Mouse (Mus musculus) megakaryocyte-erythroid progenitor cell, adult 5-6 weeks (primary cell): ENCODE measurements at regions not wholly inside any gene's neighbourhood (a gene's known extent, or its start where the extent isn't known, plus 50 kb on each side); places are given as distances from the start of the nearest gene placed in this dataset.

Experiments used
- ATAC-seq: replicated peaks from 2 replicates; pipeline ENCODE4 v1.8.0; 2016; ENCODE audit warnings: mild to moderate bottlenecking, inconsistent platforms; ENCODE audit not compliant: severe bottlenecking, poor library complexity, low FRiP score, low TSS enrichment

DNA sequence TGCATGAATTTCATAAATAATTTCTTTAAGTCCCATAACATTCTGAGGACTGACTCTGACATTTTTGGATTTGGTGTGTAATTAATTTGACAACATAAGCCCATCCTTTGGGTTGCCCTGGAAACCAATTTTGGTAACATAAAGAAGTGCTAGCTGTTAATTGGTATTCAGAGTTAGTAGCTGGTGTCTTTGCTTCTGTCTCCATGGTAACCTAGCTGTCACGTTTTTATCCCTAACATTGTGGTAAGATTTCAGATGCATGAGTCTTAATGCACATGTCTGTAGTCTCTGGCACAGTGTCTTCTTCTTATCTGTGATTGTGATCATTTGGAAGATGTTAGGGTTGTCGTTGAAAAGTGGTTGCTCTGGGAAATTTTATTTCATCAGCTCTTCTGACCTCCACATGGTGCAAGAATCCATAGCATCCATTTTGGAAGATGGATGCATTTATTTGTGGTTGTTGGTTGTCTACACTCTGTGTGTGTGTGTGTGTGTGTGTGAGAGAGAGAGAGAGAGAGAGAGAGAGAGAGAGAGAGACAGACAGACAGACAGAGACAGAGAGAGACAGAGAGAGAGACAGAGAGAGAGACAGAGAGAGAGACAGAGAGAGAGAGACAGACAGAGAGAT lies 255.1 kb downstream of the Plk2 start:
- ATAC-seq = no peak

DNA sequence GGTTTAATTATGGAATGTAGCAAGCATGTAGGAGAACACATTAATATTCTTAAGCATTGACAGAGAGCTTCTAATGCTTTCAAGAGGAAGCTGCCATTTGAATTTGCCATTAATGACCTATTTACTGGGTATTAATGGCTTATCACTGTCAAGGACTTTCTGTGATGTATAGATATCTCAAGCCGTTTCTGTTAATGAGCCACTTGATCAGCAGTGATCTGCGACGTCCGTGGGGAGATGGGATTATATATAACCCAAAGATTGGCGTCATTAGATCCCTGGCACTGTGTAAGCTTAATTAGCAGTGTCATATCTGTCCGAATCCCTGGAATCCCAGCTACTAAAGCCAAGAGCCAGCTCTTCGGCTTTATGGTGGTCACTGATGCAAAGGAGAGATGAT lies 257.4 kb downstream of the Plk2 start:
- no peak for ATAC-seq

DNA sequence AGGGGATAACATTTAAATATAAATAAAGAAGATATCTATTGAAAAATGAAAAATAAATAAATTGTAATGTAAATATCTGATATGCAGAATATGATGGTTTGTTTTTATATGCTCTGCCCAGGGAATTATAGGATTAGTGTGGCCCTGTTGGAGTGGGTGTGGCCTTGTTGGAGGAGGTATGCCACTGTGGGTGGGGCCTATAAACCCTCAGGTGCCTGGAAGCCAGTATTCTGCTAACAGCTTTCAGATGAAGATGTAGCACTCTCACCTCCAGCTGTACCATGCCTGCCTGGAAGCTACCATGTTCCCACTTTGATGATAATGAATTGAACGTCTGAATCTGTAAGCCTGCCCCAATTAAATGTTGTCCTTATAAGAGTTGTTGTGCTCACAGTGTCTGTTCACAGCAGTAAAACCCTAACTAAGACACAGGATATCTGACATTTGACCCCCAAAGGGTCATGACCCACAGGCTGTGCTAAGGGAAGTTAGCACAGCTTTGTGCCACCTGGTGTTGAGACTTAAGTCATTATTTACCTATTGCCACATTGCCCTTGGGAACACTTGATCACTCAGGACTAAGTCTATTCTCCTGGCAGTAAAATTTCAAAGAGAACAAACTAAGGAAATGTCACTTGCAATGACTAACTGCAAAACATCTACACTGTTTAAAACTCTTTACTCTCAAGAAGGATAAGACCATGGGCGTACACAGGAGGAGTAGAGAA lies 270.4 kb downstream of the Plk2 start:
- ATAC-seq = no peak

DNA sequence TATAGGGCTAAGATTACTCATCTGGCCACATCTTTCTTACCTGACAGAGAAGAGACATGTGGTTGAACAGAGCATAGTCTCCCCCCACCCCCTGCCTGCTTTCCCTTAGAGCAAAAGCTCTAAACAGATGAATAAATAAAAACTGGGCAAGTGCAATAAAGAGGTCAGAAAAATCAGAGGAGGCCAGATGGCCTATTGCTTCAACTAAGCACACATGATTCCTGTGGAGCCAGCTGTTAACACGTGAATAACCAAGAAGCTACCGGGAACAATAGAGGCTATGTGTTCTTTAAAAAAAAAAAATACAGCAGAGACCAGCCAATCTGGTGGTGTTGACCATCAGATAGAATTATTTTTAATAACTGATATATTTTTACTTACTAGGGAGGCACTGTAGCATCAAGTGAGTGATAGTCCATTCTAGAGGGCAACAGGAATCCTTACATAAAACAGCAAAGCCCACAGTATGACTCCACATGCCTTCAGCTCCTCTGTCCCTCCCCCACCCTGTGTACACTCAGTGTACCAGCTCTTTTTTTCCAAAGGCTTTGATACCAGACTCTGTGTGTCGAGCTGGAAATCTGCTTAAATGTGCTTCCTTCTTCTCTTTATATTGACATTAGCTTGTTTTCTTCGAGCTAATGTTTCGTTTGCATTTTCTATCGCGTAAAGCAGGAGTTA lies 272.6 kb downstream of the Plk2 start:
- no peak for ATAC-seq

DNA sequence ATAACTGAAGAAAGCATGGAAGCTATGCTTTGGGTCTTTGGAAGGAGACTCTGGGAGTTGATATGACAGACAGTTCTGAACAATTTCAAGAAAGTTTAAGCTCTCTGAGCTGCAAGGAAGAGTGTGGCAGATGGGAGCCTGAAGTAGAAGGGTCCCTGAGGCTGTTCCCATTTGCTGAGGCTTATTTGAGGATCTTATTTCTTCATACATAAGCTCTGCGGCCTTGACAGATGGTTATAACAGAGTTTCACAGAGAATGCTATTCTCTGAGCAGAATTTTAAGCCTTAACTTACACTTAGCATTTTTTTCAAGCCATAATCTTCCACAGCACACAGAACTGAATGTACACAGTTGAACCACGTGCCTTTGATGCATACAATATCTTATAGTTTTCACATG lies 278.7 kb downstream of the Plk2 start:
- ATAC-seq = no peak

DNA sequence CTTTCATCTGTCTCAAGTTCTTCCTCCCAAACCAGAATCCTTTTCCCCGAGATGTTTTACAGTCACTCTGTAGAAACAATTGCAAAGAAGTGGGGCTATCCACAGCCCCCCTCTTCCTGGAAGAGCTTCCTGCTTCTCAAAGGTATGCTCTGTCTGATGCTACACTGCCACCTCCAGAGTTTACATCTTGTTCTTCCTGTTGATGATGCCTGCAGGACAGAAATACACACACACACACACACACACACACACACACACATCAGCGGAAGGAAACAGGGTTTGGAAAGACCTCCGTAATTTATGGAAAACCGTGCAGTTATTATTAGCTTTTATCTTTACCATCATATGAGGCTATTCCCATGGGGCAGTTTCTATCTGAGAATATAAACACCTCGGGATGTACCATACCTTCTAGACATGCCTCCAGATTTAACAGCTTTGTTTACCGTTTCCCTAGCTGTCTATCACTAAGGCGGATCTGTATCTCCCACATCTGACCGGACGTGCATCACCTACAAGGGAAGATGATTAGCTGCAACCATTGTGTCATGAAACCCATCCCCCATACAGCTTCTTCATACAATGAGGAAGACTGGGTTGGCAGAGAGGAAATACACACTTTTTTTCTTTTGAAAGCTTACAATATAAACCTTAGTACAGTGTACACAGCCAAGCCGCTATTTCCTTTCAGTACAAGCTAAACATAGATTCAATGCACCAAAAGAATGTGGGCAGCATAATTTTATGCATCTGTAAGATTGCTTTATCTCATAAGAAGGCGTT lies 288.6 kb downstream of the Plk2 start:
- ATAC-seq = no peak

DNA sequence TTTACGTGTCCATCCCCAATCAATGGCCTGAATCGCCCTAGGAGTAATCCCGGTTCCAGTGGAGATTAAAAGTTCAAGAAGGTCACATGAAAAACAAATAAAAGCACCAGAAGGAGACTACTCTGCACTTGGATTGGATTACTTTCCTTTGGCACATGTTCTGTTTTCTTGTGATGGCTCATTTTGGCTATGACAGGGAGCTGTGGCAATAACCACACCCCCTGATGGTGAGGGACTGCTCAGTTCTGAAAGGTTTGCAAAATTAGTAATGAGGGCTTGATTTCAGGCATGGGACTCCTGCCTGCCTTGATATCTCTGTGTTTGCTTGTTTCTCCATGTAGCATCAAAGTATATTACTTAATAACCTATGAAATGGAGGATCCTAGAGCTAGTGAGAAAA lies 293.9 kb downstream of the Plk2 start:
- ATAC-seq = no peak

DNA sequence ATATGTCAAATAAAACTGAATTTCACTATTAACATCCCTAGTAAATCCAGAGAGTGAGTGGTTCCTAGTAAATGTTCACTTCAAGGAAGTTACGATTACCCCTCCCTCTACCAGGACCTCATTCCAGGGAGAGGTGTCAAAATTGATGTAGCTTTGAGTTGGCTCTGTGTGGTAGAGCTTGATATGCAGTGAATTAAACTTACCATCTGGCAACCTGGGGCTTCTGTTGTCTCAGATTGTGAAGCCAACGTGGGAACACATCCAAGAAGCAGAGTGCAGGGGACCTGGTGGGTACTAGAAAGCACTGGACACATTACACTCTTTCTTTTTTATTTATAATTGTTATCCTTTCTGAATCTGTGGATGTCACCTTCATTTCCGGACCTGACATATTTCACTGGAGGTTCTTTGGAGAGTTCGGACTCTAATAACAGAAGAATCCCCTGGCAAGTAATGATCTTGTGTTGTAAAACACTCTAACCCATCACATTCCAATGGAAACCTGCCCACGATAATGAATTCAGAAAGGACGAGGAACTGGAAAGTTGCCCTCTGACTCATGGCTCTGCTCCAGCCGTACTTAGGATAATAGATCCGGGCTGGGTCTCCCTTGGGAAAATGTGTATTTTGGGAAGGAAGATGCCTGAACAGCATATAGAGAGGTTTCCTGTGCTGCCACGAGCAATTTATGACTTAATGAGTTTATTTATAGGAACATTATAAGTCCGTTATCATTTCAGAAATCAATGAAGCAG lies 295.8 kb downstream of the Plk2 start:
- no peak for ATAC-seq

DNA sequence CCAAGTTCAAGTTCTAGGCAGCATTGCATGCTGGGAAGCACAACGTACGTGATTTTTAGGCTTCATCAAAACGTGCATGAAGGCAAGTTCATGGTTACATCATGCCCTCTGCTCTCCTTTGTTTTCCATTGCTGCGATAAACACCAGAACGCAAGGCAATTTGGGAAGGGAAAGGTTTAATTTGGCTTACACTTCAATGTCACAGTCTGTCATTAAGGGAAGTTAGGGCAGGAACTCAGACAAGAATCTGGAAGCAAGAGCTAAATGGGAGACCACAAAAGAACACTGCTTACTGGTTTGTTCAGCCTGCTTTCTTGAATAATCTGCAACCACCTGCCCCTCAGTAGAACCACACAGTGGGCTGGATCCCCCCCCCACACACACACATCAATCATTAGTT lies 297.9 kb downstream of the Plk2 start:
- ATAC-seq = no peak

DNA sequence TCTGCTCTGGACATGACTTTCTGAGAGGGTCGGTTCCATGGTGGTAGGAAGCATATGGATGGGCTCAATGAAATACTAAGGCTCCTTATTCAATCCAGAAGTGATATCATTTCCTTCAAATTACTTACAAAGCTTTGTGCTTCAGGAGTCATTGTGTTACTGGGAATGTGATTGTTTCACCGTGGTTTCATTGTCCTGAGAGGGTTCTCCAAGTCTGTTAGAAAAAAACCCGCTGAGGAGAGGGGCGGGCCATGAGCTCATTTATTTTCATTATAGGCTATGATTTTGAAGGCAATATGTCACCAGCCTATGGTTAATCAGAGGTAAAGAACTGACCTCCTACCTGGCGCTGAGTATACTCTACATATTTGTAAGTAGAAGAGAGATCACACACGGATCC lies 300.0 kb downstream of the Plk2 start:
- no peak for ATAC-seq

DNA sequence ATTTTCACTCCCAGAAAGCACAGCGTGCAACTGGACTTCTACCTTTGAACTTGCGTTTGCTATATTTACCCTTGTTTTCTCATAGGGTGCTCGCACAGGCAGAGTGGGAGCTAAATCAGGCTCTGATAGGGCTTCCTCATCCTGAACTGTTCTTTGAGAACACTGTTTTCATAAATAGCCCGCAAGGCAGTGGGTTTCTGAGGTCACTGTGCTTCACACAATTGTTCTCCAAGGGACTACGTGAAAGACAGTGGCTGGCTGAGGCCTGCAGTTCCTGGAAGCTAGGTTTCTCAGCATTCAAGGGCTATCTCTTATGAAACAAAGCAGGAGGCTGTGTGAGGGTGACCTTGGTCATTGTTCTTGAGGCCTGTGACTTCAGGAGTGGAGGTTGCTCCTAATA lies 301.7 kb downstream of the Plk2 start:
- ATAC-seq = no peak

DNA sequence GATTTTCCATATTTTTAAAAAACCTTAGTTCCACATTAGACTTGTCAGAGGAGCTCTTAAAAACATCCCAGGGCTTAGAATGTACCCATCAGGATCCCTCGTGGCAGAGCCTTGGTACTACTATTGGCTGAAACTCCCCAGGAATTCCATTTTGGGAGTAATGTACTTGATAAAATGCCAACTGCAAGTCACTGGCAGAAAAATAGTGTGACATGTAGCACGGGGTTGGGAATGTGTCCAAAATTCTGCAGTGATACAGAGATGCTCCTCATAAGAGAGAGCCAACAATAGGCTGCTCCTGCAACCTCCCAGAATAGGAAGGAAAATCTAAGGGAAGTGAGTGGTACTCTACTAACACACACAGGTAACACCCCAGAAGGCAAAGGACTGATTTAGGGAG lies 309.4 kb downstream of the Plk2 start:
- no peak for ATAC-seq

DNA sequence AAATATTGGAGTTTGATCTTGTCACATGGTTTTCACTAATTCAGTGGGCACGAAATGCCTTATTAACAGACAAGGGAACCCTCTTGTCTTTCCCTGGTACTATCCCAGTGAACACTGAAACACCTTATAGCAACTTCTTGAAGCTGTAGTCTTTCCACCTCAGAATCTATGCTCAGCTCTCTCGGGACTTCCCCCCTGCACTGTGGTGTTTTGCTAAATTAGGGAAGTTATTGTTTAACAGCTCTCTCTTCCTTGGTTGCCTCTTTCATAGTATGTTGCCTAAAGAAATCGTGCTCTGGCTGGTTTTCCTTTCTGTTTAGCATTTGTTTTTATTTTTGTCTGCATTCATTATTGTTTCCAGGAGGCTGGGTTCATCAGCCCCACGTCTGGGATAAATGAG lies 316.0 kb downstream of the Plk2 start:
- ATAC-seq = no peak

DNA sequence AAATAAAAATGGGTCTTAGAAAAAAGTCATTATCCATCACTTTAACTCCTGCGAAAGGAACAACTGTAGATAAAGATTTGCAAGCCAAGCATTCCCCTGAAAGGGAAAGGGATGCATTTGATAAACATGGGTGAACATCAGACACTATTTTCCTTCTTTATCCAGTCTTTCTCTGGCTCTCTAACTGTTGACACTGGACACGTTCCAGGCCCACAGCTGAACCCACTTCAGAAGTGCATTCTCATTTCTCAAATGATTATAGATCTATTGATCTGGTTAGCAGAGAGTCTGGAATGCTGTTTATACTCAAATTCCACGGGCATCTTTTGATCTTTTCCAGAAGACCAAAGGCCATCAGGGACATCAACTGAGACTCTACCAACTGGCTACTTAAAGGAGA lies 317.7 kb downstream of the Plk2 start:
- ATAC-seq = no peak

DNA sequence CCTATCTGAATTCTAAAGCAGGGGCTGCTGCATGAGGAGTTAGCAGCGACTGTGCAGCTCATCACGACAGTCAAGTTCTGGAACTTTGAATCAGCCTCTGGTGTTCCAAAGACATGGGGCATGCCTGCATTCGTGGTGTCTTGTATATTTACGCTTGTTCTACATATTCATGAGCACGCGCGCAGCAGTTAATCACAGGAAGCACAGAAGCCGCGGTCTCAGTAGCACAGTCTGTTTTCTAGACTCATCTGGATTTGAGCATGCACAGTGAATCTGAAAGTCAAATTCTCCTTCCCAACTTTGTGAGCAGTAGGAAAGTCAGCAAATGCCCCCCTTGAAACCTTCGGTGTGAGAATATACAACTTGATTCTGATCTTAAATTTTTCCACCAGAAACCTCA lies 327.3 kb downstream of the Plk2 start:
- ATAC-seq = no peak

DNA sequence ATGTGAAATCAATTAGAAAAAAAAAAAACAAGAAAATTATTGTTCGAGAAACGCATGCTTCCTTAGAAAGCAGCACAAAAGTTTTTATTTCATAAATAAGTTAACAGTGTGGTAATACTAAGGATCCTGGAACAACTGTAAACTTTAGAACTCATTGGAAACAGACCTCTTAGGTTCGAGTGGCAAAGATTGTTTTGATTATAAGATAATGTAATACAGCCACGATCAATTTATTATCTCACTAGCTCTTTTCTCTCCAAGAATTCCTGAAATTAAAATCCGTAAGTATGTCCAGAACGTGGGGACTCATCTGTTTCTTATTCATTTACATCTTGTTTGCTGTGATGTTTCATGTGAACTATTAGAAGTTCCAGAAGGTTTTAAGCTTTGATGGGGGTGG lies 327.9 kb downstream of the Plk2 start:
- no peak for ATAC-seq

DNA sequence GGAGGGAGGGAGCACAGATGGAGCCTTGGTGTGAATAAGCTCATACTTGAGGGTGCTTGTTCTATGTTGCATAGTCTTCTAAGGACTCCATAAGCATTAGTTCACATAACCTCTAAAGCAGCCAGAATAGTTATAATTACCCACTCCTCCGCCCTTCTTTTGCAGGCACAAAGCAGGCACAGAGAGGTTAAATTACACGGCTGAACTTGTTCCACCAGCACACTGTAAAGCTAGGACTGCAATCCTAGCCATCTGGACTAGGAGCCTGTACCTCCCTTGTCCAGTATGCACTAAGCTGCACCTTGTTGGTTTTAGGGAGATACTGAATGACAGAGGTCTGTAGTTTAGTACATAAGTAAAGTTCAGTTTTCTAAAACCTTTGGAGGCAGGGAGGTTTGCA lies 330.0 kb downstream of the Plk2 start:
- ATAC-seq = no peak

DNA sequence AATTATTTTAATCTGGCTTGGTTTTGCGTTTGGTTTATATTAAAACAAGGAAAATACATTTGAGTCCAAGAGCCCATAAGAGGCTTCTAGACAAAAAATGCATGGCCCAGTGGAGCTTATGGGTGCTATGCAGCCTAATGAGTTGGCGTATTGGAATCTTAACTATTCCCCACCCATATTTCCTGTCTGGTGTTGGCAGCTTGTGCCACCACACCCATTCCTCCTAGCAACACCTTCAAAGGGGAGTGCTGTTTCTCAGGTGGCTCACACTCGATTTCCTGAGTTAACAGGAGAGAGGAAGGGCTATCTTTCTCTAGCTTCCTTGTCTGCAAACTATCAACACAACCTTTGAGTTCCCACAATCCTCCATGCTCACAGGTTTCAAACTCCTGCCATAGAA lies 331.0 kb downstream of the Plk2 start:
- no peak for ATAC-seq

DNA sequence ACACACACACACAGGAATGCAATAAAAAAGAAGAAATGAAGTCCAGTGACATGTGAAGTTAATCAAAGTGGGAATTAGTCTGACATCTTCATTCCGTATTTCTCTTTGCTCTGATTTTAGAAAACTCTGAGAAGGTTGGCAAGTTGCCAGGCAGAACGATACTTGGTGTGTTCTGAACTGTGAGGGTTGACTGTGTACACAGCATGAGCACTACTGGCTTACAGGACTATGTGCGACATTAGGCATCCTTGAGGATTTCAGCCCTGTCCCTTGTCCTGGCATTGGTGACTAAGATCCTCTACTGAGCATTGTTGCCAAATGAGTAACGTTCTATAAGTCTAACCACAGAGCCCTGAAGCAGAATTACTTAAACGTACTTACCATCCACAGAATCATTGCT lies 340.7 kb downstream of the Plk2 start:
- no peak for ATAC-seq
